Mouse (Mus musculus) intestine, postnatal 0 days (tissue): ENCODE results near the gene A430078G23Rik. TPM values are rescaled to one million over a fixed set of nuclear protein-coding genes. Genes with fewer than 3 reads are reported as not detected.

ENCODE experiments used
- ATAC-seq: fragments of 200-750 bp; cut with Nextera tagmentation; 2 replicates; pipeline ENCODE4 v1.8.0; 2017; ENCODE audit warnings: mild to moderate bottlenecking, moderate TSS enrichment, moderate library complexity
- H3K27ac ChIP-seq: fragments of 300-500 bp; sonication (generic); 2 replicates; pipeline ENCODE4 v1.5.1; 2014; ENCODE audit warnings: mild to moderate bottlenecking, low read depth, low read length, moderate library complexity
- H3K27me3 ChIP-seq: fragments of 300-500 bp; sonication (generic); replicated peaks from 2 replicates; pipeline ENCODE4 v1.6.1; 2014; ENCODE audit warnings: low read length, mixed read lengths; ENCODE audit not compliant: control insufficient read depth, insufficient read depth
- H3K36me3 ChIP-seq: fragments of 300-500 bp; sonication (generic); 2 replicates; pipeline ENCODE4 v1.6.1; 2014; ENCODE audit warnings: mild to moderate bottlenecking, moderate library complexity; ENCODE audit not compliant: control insufficient read depth, insufficient read depth
- H3K4me1 ChIP-seq: fragments of 300-500 bp; sonication (generic); replicated peaks from 2 replicates; pipeline ENCODE4 v1.6.1; 2014; ENCODE audit warnings: antibody characterized with exemption, low read length, mixed read lengths; ENCODE audit not compliant: control insufficient read depth, insufficient read depth
- H3K4me2 ChIP-seq: fragments of 300-500 bp; sonication (generic); replicated peaks from 2 replicates; pipeline ENCODE4 v1.6.1; 2014; ENCODE audit warnings: low read depth, mild to moderate bottlenecking, moderate library complexity
- H3K4me3 ChIP-seq: fragments of 300-500 bp; sonication (generic); 2 replicates; pipeline ENCODE4 v1.5.1; 2014; ENCODE audit warnings: low read depth, low read length
- H3K9ac ChIP-seq: fragments of 300-500 bp; sonication (generic); 2 replicates; pipeline ENCODE4 v1.6.1; 2014; ENCODE audit warnings: mild to moderate bottlenecking, low read depth, low read length
- H3K9me3 ChIP-seq: fragments of 300-500 bp; sonication (generic); 2 replicates; pipeline ENCODE4 v1.6.1; 2016; ENCODE audit warnings: mixed run types; ENCODE audit not compliant: control insufficient read depth
- CTCF ChIP-seq: sonication (generic); IDR thresholded peaks from 2 replicates; pipeline ENCODE4 v1.5.1; 2016; ENCODE audit warnings: low read depth, mild to moderate bottlenecking, control low read depth, antibody characterized with exemption, moderate library complexity
- WGBS: fragments of 180-500 bp; shearing (Covaris S2); extraction: QIAGEN DNeasy Blood & Tissue Kit; methylation state at CpG from one replicate; pipeline ENCODE4 v1.1.7; 2014; 5-methylcytosine and 5-hydroxymethylcytosine counted together
- polyA plus RNA-seq: library from polyadenylated mRNA; unstranded; fragments of >200 nt; fragmentation: Nextera tagmentation; extraction: Ambion mirVana; gene quantifications from 2 replicates; pipeline ENCODE4 v1.2.1, GENCODE M21; 2015

A430078G23Rik gene
- polyA plus RNA-seq, 1 experiment from 2014 or later = 0.16 TPM

- no peak overlapping the region for H3K9ac ChIP-seq
- WGBS = 37% methylated on average over 11 of the region's 11 CpGs
Measured at GRCm38 (mm10) chr8:3376641-3377274, 23.5 kb downstream of the A430078G23Rik start.

GRCm38 (mm10) chr8:3387286-3387685 lies 34.1 kb downstream of the A430078G23Rik start:
- no peaks in the 10 kb centered on the region for H3K27me3 ChIP-seq
- H3K9ac ChIP-seq = no peak overlapping the region
- no peak overlapping the region for H3K27ac ChIP-seq
- WGBS = 46% methylated on average over 6 of the region's 6 CpGs
- peak; percentile 41; the same call in 1 of the 2 replicates for ATAC-seq
- H3K36me3 ChIP-seq = no peaks in the 10 kb centered on the region
- H3K9me3 ChIP-seq = no peaks in the 10 kb centered on the region
- TF ChIP-seq CTCF = peak; percentile 91
- no peak overlapping the region for H3K4me2 ChIP-seq
- H3K4me3 ChIP-seq = no peak overlapping the region
- no peaks in the 10 kb centered on the region; the same call in 1 of the 2 replicates for H3K4me1 ChIP-seq

More at GRCm38 (mm10) chr8:3376641-3377274, 23.5 kb downstream of the A430078G23Rik start:
- no peaks in the 10 kb centered on the region for H3K4me1 ChIP-seq
- H3K4me3 ChIP-seq = no peak overlapping the region
- H3K4me2 ChIP-seq = no peak overlapping the region
- peak overlapping the region; percentile 35 for H3K27ac ChIP-seq
- no peaks in the 10 kb centered on the region for H3K27me3 ChIP-seq
- TF ChIP-seq CTCF = no peak
- peak; percentile 38; the same call in 1 of the 2 replicates for ATAC-seq
- no peaks in the 10 kb centered on the region for H3K9me3 ChIP-seq
- no peaks in the 10 kb centered on the region for H3K36me3 ChIP-seq

- H3K4me2 ChIP-seq = no peak overlapping the region
- WGBS = 60% methylated on average over 9 of the region's 9 CpGs
- no peak for TF ChIP-seq CTCF
- H3K27ac ChIP-seq = no peak overlapping the region
- no peak for ATAC-seq
- no peak overlapping the region for H3K9ac ChIP-seq
- no peak overlapping the region for H3K4me3 ChIP-seq
- H3K27me3 ChIP-seq = no peaks in the 10 kb centered on the region
- no peaks in the 10 kb centered on the region for H3K36me3 ChIP-seq
- H3K4me1 ChIP-seq = peaks cover 5% of the 10 kb centered on the region
- no peaks in the 10 kb centered on the region for H3K9me3 ChIP-seq
Measured at GRCm38 (mm10) chr8:3388591-3389338, 35.5 kb downstream of the A430078G23Rik start.

- TF ChIP-seq CTCF = no peak
- H3K9ac ChIP-seq = no peak overlapping the region
- 100% methylated on average over 1 of the region's 1 CpGs for WGBS
- no peak overlapping the region for H3K27ac ChIP-seq
- H3K4me1 ChIP-seq = peaks cover 10% of the 10 kb centered on the region
- ATAC-seq = no peak
- no peak overlapping the region for H3K4me3 ChIP-seq
- no peaks in the 10 kb centered on the region for H3K36me3 ChIP-seq
- H3K4me2 ChIP-seq = no peak overlapping the region
- no peaks in the 10 kb centered on the region for H3K27me3 ChIP-seq
- no peaks in the 10 kb centered on the region for H3K9me3 ChIP-seq
Measured at GRCm38 (mm10) chr8:3389506-3389905, 36.3 kb downstream of the A430078G23Rik start.

- Histone ChIP-seq H3K4me2 (peak overlapping the region; percentile 63), H3K27me3 (no peaks in the 10 kb centered on the region), H3K9ac (no peak overlapping the region), H3K27ac (peak overlapping the region; percentile 31; the same call in 1 of the 2 replicates), H3K9me3 (no peaks in the 10 kb centered on the region), H3K4me3 (peak overlapping the region; percentile 72), H3K4me1 (peaks cover 10% of the 10 kb centered on the region), H3K36me3 (peaks cover 4% of the 10 kb centered on the region; the same call in 1 of the 2 replicates)
- WGBS = 34% methylated on average over 4 of the region's 4 CpGs
- TF ChIP-seq CTCF = no peak
- 0 out of 2 replicates have a peak, but pooled peaks have one; percentile 1 for ATAC-seq
Measured at GRCm38 (mm10) chr8:3392293-3392692, 39.1 kb downstream of the A430078G23Rik start.
